Mouse (Mus musculus) kidney, postnatal 10 days (tissue): ENCODE measurements around the gene Bglap2.

Experiments
- DNase-seq: peaks from one replicate; pipeline ENCODE4 v3.0.0; 2021; ENCODE audit warnings: mixed read lengths

Gene Bglap2

DNA sequence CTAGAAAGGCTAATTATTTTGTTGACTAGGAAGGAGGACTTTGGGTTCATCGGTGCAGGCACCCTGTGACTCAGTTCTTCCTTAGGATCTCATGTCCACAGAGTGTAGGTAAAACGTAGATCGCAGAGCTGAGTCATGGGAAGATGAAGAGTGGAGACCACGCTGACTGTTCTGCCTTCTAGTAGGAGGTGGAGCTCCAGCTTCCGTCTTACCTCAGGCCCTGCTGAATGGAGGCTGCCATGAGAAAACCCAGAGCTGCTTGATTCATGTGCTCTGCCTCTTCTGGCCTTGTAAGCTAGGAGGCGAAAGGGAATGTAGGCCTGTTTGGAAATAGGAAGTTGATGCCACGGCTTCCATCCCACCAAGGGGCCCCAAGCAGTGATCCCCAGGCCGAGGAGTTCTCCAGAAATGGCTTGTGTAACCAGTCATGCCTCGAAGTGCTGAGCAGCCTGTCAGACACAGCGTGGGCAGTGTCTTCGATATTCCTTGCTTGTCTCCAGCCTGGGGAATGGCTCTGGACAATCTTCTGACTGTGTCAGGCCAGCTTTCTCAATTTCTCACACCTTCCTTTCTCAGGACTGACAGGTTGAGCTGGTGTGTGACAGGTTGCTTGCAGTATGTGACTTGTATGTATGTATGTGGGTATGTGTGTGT, 41.0 kb downstream of the Bglap2 start:
- DNase-seq, result no peak

- DNase-seq, result peak; percentile 98
Measured at GRCm38 (mm10) chr3:88336058-88337013, 42.2 kb downstream of the Bglap2 start, which contains the start of the genes Tmem79 and Smg5. TSS of gene Tmem79 (minus strand) at chr3:88336148. TSS of gene Smg5 (plus strand) at chr3:88336260.

DNA sequence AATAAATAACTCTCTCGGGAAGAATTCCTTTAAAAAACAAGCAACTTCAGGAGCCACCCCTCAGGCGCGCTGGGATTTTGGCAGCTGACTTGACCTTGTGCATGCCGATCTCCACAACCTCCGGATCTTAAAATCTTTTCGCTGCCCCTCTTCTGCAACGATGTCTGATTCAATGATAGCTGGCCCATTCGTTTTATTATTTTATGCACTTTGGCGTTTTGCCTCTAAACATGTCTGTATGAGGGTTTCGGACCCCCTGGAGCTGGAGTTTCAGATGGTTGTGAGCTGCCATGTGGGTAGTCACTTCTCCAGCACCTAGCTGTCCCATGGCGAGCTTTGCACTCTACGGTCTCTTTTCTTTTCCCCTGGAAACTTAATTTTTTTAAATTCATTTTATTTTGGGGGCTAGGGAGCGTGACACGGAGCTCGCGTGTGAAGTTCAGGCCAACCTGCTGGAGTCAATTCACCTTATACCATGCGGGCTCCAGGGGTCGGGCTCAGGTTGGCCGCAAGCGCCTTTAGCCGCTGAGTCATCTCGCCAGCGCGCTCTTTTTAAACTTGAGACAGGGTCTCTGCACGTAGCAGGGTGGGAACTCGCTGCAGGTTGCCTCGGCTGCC, 43.0 kb downstream of the Bglap2 start:
- no peak for DNase-seq

DNA sequence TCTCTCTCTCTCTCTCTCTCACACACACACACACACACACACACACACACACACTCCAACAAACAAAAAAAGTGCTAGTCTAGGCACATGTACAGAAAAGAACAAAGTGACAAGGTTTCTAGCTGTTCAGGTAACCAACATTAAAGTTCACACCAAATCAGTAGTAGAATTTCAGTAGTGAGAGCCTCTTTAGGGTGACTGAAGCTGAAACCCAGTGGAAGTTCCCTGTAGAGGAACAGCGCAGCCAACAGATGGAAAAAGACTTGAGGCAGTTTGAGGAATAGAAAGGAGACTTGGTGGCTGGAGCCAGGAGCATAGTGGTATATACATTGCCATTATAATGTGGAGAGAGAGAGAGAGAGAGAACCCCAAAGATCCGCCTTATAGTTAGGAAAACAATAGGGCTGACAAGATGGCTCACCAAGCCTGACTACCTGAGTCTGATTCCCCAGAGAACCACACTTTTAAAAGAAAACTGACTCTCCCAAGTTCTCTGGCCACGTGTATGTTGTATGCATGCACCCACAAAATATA, 43.5 kb downstream of the Bglap2 start:
- DNase-seq, result no peak

DNA sequence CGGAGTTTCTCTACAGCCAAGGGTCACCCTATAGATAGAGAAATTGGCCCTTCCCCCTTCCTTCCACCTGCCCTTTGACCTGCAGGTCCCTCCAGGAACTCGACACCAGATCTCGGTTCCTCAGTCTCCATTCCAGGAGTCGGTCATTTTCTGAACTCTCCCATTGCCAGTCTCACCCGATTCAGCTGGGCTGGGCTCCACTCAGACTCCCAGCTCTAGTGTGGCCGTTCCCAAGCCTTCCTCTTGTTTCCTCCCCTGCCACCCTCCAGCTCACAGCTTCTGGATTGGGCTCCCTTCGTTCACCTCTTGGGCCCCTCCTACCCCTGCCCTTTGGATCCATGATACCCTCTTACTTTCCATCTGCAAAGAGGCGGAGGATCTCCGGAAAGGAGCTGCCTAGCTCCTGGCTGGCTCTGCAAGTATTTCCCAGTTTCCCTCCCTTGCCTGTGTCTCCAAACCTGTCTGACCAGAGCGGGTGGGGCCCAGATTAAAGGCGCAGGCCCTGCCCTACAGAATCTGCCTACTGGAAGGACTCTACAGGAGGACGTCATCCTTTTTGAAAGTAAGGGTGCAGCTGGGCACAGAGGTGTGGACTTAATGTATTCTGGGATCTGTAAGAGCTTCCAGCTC, 44.4 kb downstream of the Bglap2 start:
- DNase-seq, result peak; percentile 44

GRCm38 (mm10) chr3:88331282-88331681, 47.2 kb downstream of the Bglap2 start:
- peak; percentile 60 for DNase-seq

DNA sequence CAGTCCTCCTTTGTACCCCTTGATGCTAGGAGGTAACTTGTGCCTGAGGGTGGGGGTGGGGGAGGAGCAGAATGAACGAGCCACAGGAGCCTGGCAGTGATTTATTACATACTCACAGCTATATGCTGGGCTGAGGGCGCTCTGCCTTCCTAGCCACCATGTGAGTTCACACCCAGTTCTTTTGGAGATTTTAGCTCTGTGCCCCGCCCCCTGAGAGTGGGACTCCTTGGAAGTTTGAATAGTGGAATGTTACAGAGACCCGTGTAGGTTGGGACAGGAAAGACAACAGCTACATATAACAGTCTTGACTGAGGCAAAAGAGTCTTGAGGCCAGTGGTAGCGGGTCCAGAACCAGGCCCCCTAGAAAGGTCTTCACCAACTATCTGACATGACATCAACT, 49.5 kb downstream of the Bglap2 start:
- no peak for DNase-seq
